13 mouse cellular contexts compared by ENCODE assay signal in genomic region chr11:107817196-107817595, GRCm38 (mm10). TPM values are rescaled to one million over a fixed set of nuclear protein-coding genes. Genes with fewer than 3 reads are reported as not detected.
A peak's percentile ranks its signal among the peaks of the same experiment; 100 is the strongest.
DNase-seq lines count a peak whose midpoint lies in the region; ATAC-seq and TF ChIP-seq lines count a peak whose summit lies in the region.
"Had no signal": no experiment of that assay in that cellular context is flagged by ENCODE, and none has a peak within 500 bp of the region (broad histone marks: within the 10 kb centered on the region; RNA-seq: fewer than 3 reads in every experiment).

No protein-coding gene starts in this region.

- no peak overlapping the region for H3K9ac ChIP-seq in limb, embryonic 14.5 days (ENCODE audit: low read depth, low read length, severe bottlenecking)
- H3K9ac ChIP-seq: embryonic facial prominence, embryonic 12.5 days; heart, embryonic 15.5 days; lung, embryonic 15.5 days had no signal

- intact Hi-C loops in heart, postnatal 36 days (cut with DNase I): no loop called here

- no peaks in the 10 kb centered on the region for H3K4me1 ChIP-seq in limb, embryonic 14.5 days (ENCODE audit: control insufficient read depth, insufficient read depth, low read length)
- H3K4me1 ChIP-seq: embryonic facial prominence, embryonic 12.5 days; heart, embryonic 15.5 days; lung, embryonic 15.5 days had no signal

- H3K27ac ChIP-seq in limb, embryonic 14.5 days (replicated peaks; ENCODE audit: low read depth, low read length): no peak overlapping the region
- H3K27ac ChIP-seq: embryonic facial prominence, embryonic 12.5 days; heart, embryonic 15.5 days; left cerebral cortex, adult 2 months; lung, embryonic 15.5 days had no signal

- H3K4me2 ChIP-seq in limb, embryonic 14.5 days (replicated peaks; ENCODE audit: low read depth, low read length, severe bottlenecking): no peak overlapping the region
- H3K4me2 ChIP-seq: embryonic facial prominence, embryonic 12.5 days; heart, embryonic 15.5 days; lung, embryonic 15.5 days had no signal

- H3K4me3 ChIP-seq in limb, embryonic 14.5 days (replicated peaks; ENCODE audit: low read length): no peak overlapping the region
- H3K4me3 ChIP-seq: embryonic facial prominence, embryonic 12.5 days; heart, embryonic 15.5 days; left cerebral cortex, adult 2 months; lung, embryonic 15.5 days had no signal

- WGBS in limb, embryonic 14.5 days: 34% methylated on average over 5 of the region's 5 CpGs

- H3K9me3 ChIP-seq in limb, embryonic 14.5 days (ENCODE audit: control insufficient read depth, low read length): no peaks in the 10 kb centered on the region
- H3K9me3 ChIP-seq: embryonic facial prominence, embryonic 12.5 days; heart, embryonic 15.5 days; lung, embryonic 15.5 days had no signal

- no peak for ATAC-seq in limb, embryonic 14.5 days (ENCODE audit: low FRiP score, low read depth)

- H3K36me3 ChIP-seq in limb, embryonic 14.5 days (ENCODE audit: control insufficient read depth, insufficient read depth, low read length): no peaks in the 10 kb centered on the region
- H3K36me3 ChIP-seq: embryonic facial prominence, embryonic 12.5 days; heart, embryonic 15.5 days; lung, embryonic 15.5 days had no signal

- H3K27me3 ChIP-seq in limb, embryonic 14.5 days (ENCODE audit: control insufficient read depth, insufficient read depth, low read length): no peaks in the 10 kb centered on the region; the same call in 1 of the 2 replicates
- H3K27me3 ChIP-seq: lung, embryonic 15.5 days had no signal

- no peak for TF ChIP-seq POLR2A in limb, embryonic 14.5 days (IDR thresholded peaks at IDR 0.05; ENCODE audit: borderline replicate concordance, extremely low read depth, insufficient read depth, insufficient read length)

- peak; percentile 31 for DNase-seq in heart, postnatal 4 days
- DNase-seq in heart, postnatal 36 days: no peak
- DNase-seq in 416B (ENCODE audit: low read depth) (peak; percentile 17), NIH3T3 (ENCODE audit: low read depth) (peak; percentile 66)
- peak; percentile 79 for DNase-seq in limb, embryonic 14.5 days (ENCODE audit: low spot score)
- no peak for DNase-seq in ovary, postnatal 14 days (ENCODE audit: low spot score)
- no peak for DNase-seq in thymus, postnatal 10 days (ENCODE audit: low spot score in 2 of 2)
- DNase-seq: kidney, adult 8-10 months; right cerebral cortex, adult 18-20 months had no signal

RNA-seq across cellular contexts. Expression of gene Cacng4, which starts 22.8 kb away (rescaled TPM):
- total RNA-seq in heart, postnatal 4 days (2021): under 1 TPM; 0.41 to 0.64 TPM
- total RNA-seq in heart, postnatal 36 days (2021): under 1 TPM in 1 of 2 experiments, not detected in 1; 0.08 TPM
- polyA plus RNA-seq in limb, embryonic 14.5 days (2012; rRNA removed): 13.9 and 16.5 TPM in 2 replicates
- 4.8 and 10.9 TPM in 2 replicates for polyA plus RNA-seq in limb, embryonic 14.5 days (2014; fragmentation: Nextera tagmentation; extraction: Ambion mirVana)

Comparison
In these comparisons a context has a peak if more than half of its experiments do, and no peak if none do; other contexts are left out.
1. DNase-seq: peak in heart, postnatal 4 days (single experiment), 416B (single experiment), NIH3T3 (single experiment) and limb, embryonic 14.5 days (single experiment); none in heart, postnatal 36 days (0 of 2), ovary, postnatal 14 days (single experiment) and thymus, postnatal 10 days (0 of 2).